Mouse (Mus musculus) ES-Bruce4 (cell line): ENCODE measurements around the gene Dlx6. TPM values are rescaled to one million over a fixed set of nuclear protein-coding genes. Genes with fewer than 3 reads are reported as not detected.
A peak's percentile ranks its signal among the peaks of the same experiment; 100 is the strongest.

Experiments
- H3K27ac ChIP-seq: 2 replicates; pipeline ENCODE4 v1.5.1; 2012; ENCODE audit warnings: low read length, inconsistent platforms; ENCODE audit not compliant: insufficient read depth
- H3K27me3 ChIP-seq: 2 replicates; pipeline ENCODE4 v1.6.1; 2012; ENCODE audit warnings: mild to moderate bottlenecking, low read length, inconsistent platforms; ENCODE audit not compliant: control insufficient read depth, poor library complexity, insufficient read depth, severe bottlenecking
- H3K36me3 ChIP-seq: 2 replicates; pipeline ENCODE4 v1.6.1; 2012; ENCODE audit warnings: inconsistent platforms, mild to moderate bottlenecking, low read length, moderate library complexity; ENCODE audit not compliant: control insufficient read depth, poor library complexity, insufficient read depth, severe bottlenecking
- H3K4me1 ChIP-seq: one replicate; pipeline ENCODE4 v1.8.1; 2011; ENCODE audit warnings: low read length; ENCODE audit not compliant: control insufficient read depth, insufficient read depth
- H3K4me3 ChIP-seq: 2 replicates; pipeline ENCODE4 v1.5.1; 2011; ENCODE audit warnings: low read depth, mild to moderate bottlenecking, low read length
- H3K9ac ChIP-seq: 2 replicates; pipeline ENCODE4 v1.6.1; 2012; ENCODE audit warnings: low read depth, mild to moderate bottlenecking, inconsistent platforms; ENCODE audit not compliant: poor library complexity, severe bottlenecking
- H3K9me3 ChIP-seq: replicated peaks from 2 replicates; pipeline ENCODE4 v1.6.1; 2012; ENCODE audit warnings: mild to moderate bottlenecking, low read length, inconsistent platforms; ENCODE audit not compliant: control insufficient read depth, poor library complexity, insufficient read depth, severe bottlenecking
- CTCF ChIP-seq: IDR thresholded peaks from one replicate; pipeline ENCODE4 v1.8.1; 2011; ENCODE audit warnings: low read depth, low read length
- EP300 ChIP-seq: IDR thresholded peaks from 2 replicates; pipeline ENCODE4 v1.6.1; 2011; ENCODE audit warnings: low read depth, low read length; ENCODE audit not compliant: insufficient read depth
- POLR2A ChIP-seq: IDR thresholded peaks from one replicate; pipeline ENCODE4 v1.8.1; 2011; ENCODE audit warnings: low read length; ENCODE audit not compliant: insufficient read depth
- polyA plus RNA-seq: library from polyadenylated mRNA; stranded (reverse); fragments of >200 nt; gene quantifications from 2 replicates; pipeline ENCODE4 v1.2.4, GENCODE M21; 2011; ENCODE audit warnings: low read depth; ENCODE audit not compliant: missing spikeins, insufficient read depth, insufficient read length

Dlx6 gene
- polyA plus RNA-seq, 1 experiment = not detected

GRCm38 (mm10) chr6:6857766-6858165, 5.4 kb upstream of the Dlx6 start:
- TF ChIP-seq EP300 = no peak
- no peak for TF ChIP-seq CTCF
- TF ChIP-seq POLR2A = no peak

GRCm38 (mm10) chr6:6858571-6858970, 4.6 kb upstream of the Dlx6 start:
- peaks cover 47% of the 10 kb centered on the region for H3K27me3 ChIP-seq
- H3K4me3 ChIP-seq = no peak overlapping the region

More at GRCm38 (mm10) chr6:6857766-6858165, 5.4 kb upstream of the Dlx6 start:
- no peak overlapping the region for H3K27ac ChIP-seq
- no peaks in the 10 kb centered on the region for H3K9me3 ChIP-seq
- H3K36me3 ChIP-seq = no peaks in the 10 kb centered on the region
- peaks cover 47% of the 10 kb centered on the region for H3K27me3 ChIP-seq
- no peak overlapping the region for H3K4me3 ChIP-seq
- peaks cover 3% of the 10 kb centered on the region for H3K4me1 ChIP-seq
- H3K9ac ChIP-seq = no peak overlapping the region

GRCm38 (mm10) chr6:6859111-6859949, 3.8 kb upstream of the Dlx6 start:
- peaks cover 3% of the 10 kb centered on the region for H3K4me1 ChIP-seq
- no peak overlapping the region for H3K27ac ChIP-seq
- TF ChIP-seq EP300 = no peak
- TF ChIP-seq CTCF = no peak
- no peak for TF ChIP-seq POLR2A
- no peak overlapping the region for H3K9ac ChIP-seq
- no peaks in the 10 kb centered on the region for H3K9me3 ChIP-seq
- H3K36me3 ChIP-seq = no peaks in the 10 kb centered on the region
- peaks cover 51% of the 10 kb centered on the region for H3K27me3 ChIP-seq
- H3K4me3 ChIP-seq = peak overlapping the region; percentile 29; the same call in 1 of the 2 replicates

More at GRCm38 (mm10) chr6:6858571-6858970, 4.6 kb upstream of the Dlx6 start:
- Histone ChIP-seq H3K9me3 (no peaks in the 10 kb centered on the region), H3K9ac (no peak overlapping the region), H3K4me1 (peaks cover 3% of the 10 kb centered on the region), H3K27ac (no peak overlapping the region), H3K36me3 (no peaks in the 10 kb centered on the region)
- TF ChIP-seq CTCF (no peak), POLR2A (no peak), EP300 (no peak)

- Histone ChIP-seq H3K9me3 (no peaks in the 10 kb centered on the region), H3K36me3 (no peaks in the 10 kb centered on the region), H3K27ac (no peak overlapping the region), H3K4me1 (peaks cover 3% of the 10 kb centered on the region), H3K4me3 (peak overlapping the region; percentile 29), H3K9ac (no peak overlapping the region), H3K27me3 (peaks cover 57% of the 10 kb centered on the region)
- TF ChIP-seq EP300 (no peak), POLR2A (no peak), CTCF (no peak)
Measured at GRCm38 (mm10) chr6:6859950-6860410, 3.2 kb upstream of the Dlx6 start.

GRCm38 (mm10) chr6:6860411-6861085, 2.6 kb upstream of the Dlx6 start:
- H3K27me3 ChIP-seq = peaks cover 56% of the 10 kb centered on the region
- H3K36me3 ChIP-seq = no peaks in the 10 kb centered on the region
- H3K4me1 ChIP-seq = peaks cover 3% of the 10 kb centered on the region
- no peaks in the 10 kb centered on the region for H3K9me3 ChIP-seq
- H3K9ac ChIP-seq = no peak overlapping the region
- peak overlapping the region; percentile 29; the same call in 1 of the 2 replicates for H3K4me3 ChIP-seq
- H3K27ac ChIP-seq = no peak overlapping the region
- TF ChIP-seq CTCF (no peak), POLR2A (no peak), EP300 (no peak)
